Comparison of ENCODE assay signal across 25 mouse cellular contexts in the genomic region with DNA sequence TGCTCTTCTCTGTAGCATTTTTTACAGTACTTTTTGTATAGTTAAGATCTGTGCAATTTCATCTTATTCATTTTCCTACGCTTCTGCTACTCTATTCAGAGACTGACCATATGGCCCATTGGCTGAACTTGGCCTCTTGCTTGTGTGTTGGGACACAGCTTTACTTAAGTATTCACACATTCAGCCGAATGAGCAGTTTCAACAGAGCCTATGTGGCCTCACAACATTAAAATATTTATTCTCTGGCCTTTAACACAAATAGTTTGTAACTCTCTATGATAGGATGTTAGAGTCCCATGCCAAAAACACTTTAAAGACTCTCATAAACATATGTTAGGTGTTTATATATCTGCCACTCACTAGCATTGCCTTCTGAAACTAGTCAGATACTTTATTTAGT.
DNase-seq lines count a peak whose midpoint lies in the region; ATAC-seq and TF ChIP-seq lines count a peak whose summit lies in the region.
"Had no signal": no experiment of that assay in that cellular context is flagged by ENCODE, and none has a peak within 500 bp of the region (broad histone marks: within the 10 kb centered on the region; RNA-seq: fewer than 3 reads in every experiment).

No protein-coding gene starts in this region.

- no peak for TF ChIP-seq POLR2A in limb, embryonic 14.5 days (IDR thresholded peaks at IDR 0.05; ENCODE audit: borderline replicate concordance, extremely low read depth, insufficient read depth, insufficient read length)

- no peak overlapping the region for H3K4me2 ChIP-seq in lung, embryonic 14.5 days
- no peak overlapping the region for H3K4me2 ChIP-seq in limb, embryonic 14.5 days (replicated peaks; ENCODE audit: low read depth, low read length, severe bottlenecking)
- H3K4me2 ChIP-seq: embryonic facial prominence, embryonic 13.5 days; forebrain, embryonic 15.5 days; heart, embryonic 15.5 days; hindbrain, embryonic 14.5 days; limb, embryonic 15.5 days; neural tube, embryonic 15.5 days had no signal

- TF ChIP-seq CTCF in lung, embryonic 14.5 days (IDR thresholded peaks at IDR 0.05; ENCODE audit: low read depth): no peak

- H3K36me3 ChIP-seq in lung, embryonic 14.5 days (ENCODE audit: insufficient read depth): no peaks in the 10 kb centered on the region
- no peaks in the 10 kb centered on the region for H3K36me3 ChIP-seq in limb, embryonic 14.5 days (ENCODE audit: control insufficient read depth, insufficient read depth, low read length)
- H3K36me3 ChIP-seq: embryonic facial prominence, embryonic 13.5 days; forebrain, embryonic 15.5 days; heart, embryonic 15.5 days; limb, embryonic 15.5 days; neural tube, embryonic 15.5 days had no signal

- 47% methylated on average over 2 of the region's 2 CpGs for WGBS in lung, embryonic 14.5 days
- WGBS in limb, embryonic 14.5 days: 72% methylated on average over 2 of the region's 2 CpGs

- no peak overlapping the region for H3K4me3 ChIP-seq in lung, embryonic 14.5 days (ENCODE audit: low read depth, low read length)
- H3K4me3 ChIP-seq in limb, embryonic 14.5 days (replicated peaks; ENCODE audit: low read length): no peak overlapping the region
- H3K4me3 ChIP-seq: embryonic facial prominence, embryonic 13.5 days; forebrain, embryonic 15.5 days; heart, adult 2 months; heart, embryonic 15.5 days; limb, embryonic 15.5 days; neural tube, embryonic 15.5 days had no signal

- peak; percentile 74; the same call in 1 of the 2 replicates for ATAC-seq in lung, embryonic 14.5 days (ENCODE audit: insufficient read depth)
- no peak for ATAC-seq in limb, embryonic 14.5 days (ENCODE audit: low FRiP score, low read depth)
- ATAC-seq: inflammation-experienced regulatory T-cells, adult 6 months had no signal

- H3K9me3 ChIP-seq in lung, embryonic 14.5 days (ENCODE audit: low read depth, low read length): no peaks in the 10 kb centered on the region
- no peaks in the 10 kb centered on the region for H3K9me3 ChIP-seq in limb, embryonic 14.5 days (ENCODE audit: control insufficient read depth, low read length)
- H3K9me3 ChIP-seq: embryonic facial prominence, embryonic 13.5 days; forebrain, embryonic 15.5 days; heart, embryonic 15.5 days; limb, embryonic 15.5 days; neural tube, embryonic 15.5 days had no signal

- no peaks in the 10 kb centered on the region for H3K27me3 ChIP-seq in lung, embryonic 14.5 days (ENCODE audit: insufficient read depth, low read length)
- H3K27me3 ChIP-seq in limb, embryonic 14.5 days (ENCODE audit: control insufficient read depth, insufficient read depth, low read length): no peaks in the 10 kb centered on the region
- H3K27me3 ChIP-seq: embryonic facial prominence, embryonic 13.5 days; forebrain, embryonic 15.5 days; heart, embryonic 15.5 days; limb, embryonic 15.5 days; neural tube, embryonic 15.5 days had no signal

- H3K27ac ChIP-seq in lung, embryonic 14.5 days (ENCODE audit: low read depth): no peak overlapping the region
- H3K27ac ChIP-seq in limb, embryonic 14.5 days (replicated peaks; ENCODE audit: low read depth, low read length): peak overlapping the region; percentile 21; the same call in 1 of the 2 replicates
- H3K27ac ChIP-seq: embryonic facial prominence, embryonic 13.5 days; forebrain, embryonic 15.5 days; hindbrain, embryonic 14.5 days; limb, embryonic 15.5 days; liver, embryonic 14.5 days; macrophage; neural tube, embryonic 15.5 days had no signal

- DNase-seq in lung, embryonic 14.5 days: peak; percentile 62
- DNase-seq in lung, postnatal 10 days: no peak
- DNase-seq in 3T3-L1 (ENCODE audit: low read depth, low spot score) (peak; percentile 44), NIH3T3 (ENCODE audit: low read depth) (peak; percentile 75)
- no peak for DNase-seq in limb, embryonic 14.5 days (ENCODE audit: low spot score)
- DNase-seq in right cerebral cortex, postnatal 25 days: no peak
- DNase-seq in frontal cortex, postnatal 25 days (ENCODE audit: low spot score in 2 of 2): no peak
- DNase-seq: adrenal gland, postnatal 14 days; cerebellum, adult 8-10 months; cerebellum, postnatal 36 days; gastrocnemius, postnatal 25 days; heart, adult 2 months; heart, postnatal 36 days; kidney, postnatal 36 days; layer of hippocampus, postnatal 36 days; thymus, postnatal 25 days had no signal

- H3K4me1 ChIP-seq in lung, embryonic 14.5 days (ENCODE audit: insufficient read depth): no peaks in the 10 kb centered on the region
- H3K4me1 ChIP-seq in limb, embryonic 14.5 days (ENCODE audit: control insufficient read depth, insufficient read depth, low read length): peaks cover 12% of the 10 kb centered on the region; the same call in 1 of the 2 replicates
- H3K4me1 ChIP-seq: heart, embryonic 15.5 days had no signal

- H3K9ac ChIP-seq in lung, embryonic 14.5 days: no peak overlapping the region
- H3K9ac ChIP-seq in limb, embryonic 14.5 days (ENCODE audit: low read depth, low read length, severe bottlenecking): no peak overlapping the region
- H3K9ac ChIP-seq: embryonic facial prominence, embryonic 13.5 days; forebrain, embryonic 15.5 days; heart, embryonic 15.5 days; hindbrain, embryonic 14.5 days; limb, embryonic 15.5 days; liver, embryonic 14.5 days; neural tube, embryonic 15.5 days had no signal

Comparison
In these comparisons a context has a peak if more than half of its experiments do, and no peak if none do; other contexts are left out.
1. DNase-seq: peak in lung, embryonic 14.5 days (single experiment), 3T3-L1 (single experiment) and NIH3T3 (single experiment); none in lung, postnatal 10 days (single experiment), limb, embryonic 14.5 days (single experiment), right cerebral cortex, postnatal 25 days (single experiment) and frontal cortex, postnatal 25 days (0 of 2).